Mouse (Mus musculus) MEL (cell line): ENCODE data around the gene Samd9l. TPM values are rescaled to one million over a fixed set of nuclear protein-coding genes. Genes with fewer than 3 reads are reported as not detected.
A peak's percentile ranks its signal among the peaks of the same experiment; 100 is the strongest.
"Not testable (repeated sequence)": the region's sequence is repeated elsewhere in the genome, so short reads cannot be mapped to it uniquely, and the experiment has no call there.

Experiments used
- DNase-seq: peaks from one replicate; pipeline ENCODE4 v3.0.0; 2011; ENCODE audit warnings: low read depth, low spot score
- H3K27ac ChIP-seq: 2 replicates; pipeline ENCODE4 v1.5.1; 2012; ENCODE audit warnings: low read depth, mild to moderate bottlenecking, control low read depth, low read length, moderate library complexity; ENCODE audit not compliant: control insufficient read depth
- H3K27me3 ChIP-seq, 2 experiments: fragments of 150-350 bp in 1 of 2; sonication (generic) in 1 of 2; 2 replicates each; pipeline ENCODE4 v1.6.1; 2012; ENCODE audit warnings: low read length in 2 of 2, mild to moderate bottlenecking in 2 of 2, improper control_type of control experiment in 1 of 2, moderate library complexity in 1 of 2; ENCODE audit not compliant: insufficient read depth in 2 of 2, control insufficient read depth in 1 of 2
- H3K36me3 ChIP-seq, 2 experiments: 2 replicates each; pipeline ENCODE4 v1.6.1; 2012 to 2014; ENCODE audit warnings: low read length in 2 of 2, improper control_type of control experiment in 1 of 2, inconsistent platforms in 1 of 2, mild to moderate bottlenecking in 1 of 2; ENCODE audit not compliant: insufficient read depth in 2 of 2, control insufficient read depth in 1 of 2
- H3K4me1 ChIP-seq, 2 experiments: fragments of 150-350 bp in 1 of 2; sonication (generic) in 1 of 2; 2 replicates each; pipeline ENCODE4 v1.6.1; 2012; ENCODE audit warnings: low read length in 2 of 2, improper control_type of control experiment in 1 of 2, mild to moderate bottlenecking in 1 of 2; ENCODE audit not compliant: insufficient read depth in 2 of 2, control insufficient read depth in 1 of 2
- H3K4me3 ChIP-seq, 2 experiments: fragments of 150-350 bp in 1 of 2; sonication (generic) in 1 of 2; 2 replicates each; pipeline ENCODE4 v1.5.1; 2012; ENCODE audit warnings: low read depth in 2 of 2, low read length in 2 of 2, mild to moderate bottlenecking in 2 of 2, moderate library complexity in 2 of 2, control low read depth in 1 of 2, improper control_type of control experiment in 1 of 2; ENCODE audit not compliant: control insufficient read depth in 1 of 2, insufficient read depth in 1 of 2
- H3K79me2 ChIP-seq: 2 replicates; pipeline ENCODE4 v1.6.1; 2012; ENCODE audit warnings: mild to moderate bottlenecking, low read length, moderate library complexity; ENCODE audit not compliant: control insufficient read depth, poor library complexity, insufficient read depth
- H3K9ac ChIP-seq: 2 replicates; pipeline ENCODE4 v1.6.1; 2012; ENCODE audit warnings: low read depth, mild to moderate bottlenecking, control low read depth, low read length, moderate library complexity; ENCODE audit not compliant: control insufficient read depth, poor library complexity, severe bottlenecking
- H3K9me3 ChIP-seq: fragments of 150-350 bp; sonication (generic); replicated peaks from 2 replicates; pipeline ENCODE4 v1.6.1; 2012; ENCODE audit warnings: mild to moderate bottlenecking, low read length, improper control_type of control experiment, moderate library complexity; ENCODE audit not compliant: insufficient read depth
- BHLHE40 ChIP-seq: IDR thresholded peaks from 2 replicates; pipeline ENCODE4 v1.6.1; 2012; ENCODE audit warnings: low read depth, mild to moderate bottlenecking, inconsistent platforms, low read length, improper control_type of control experiment, borderline replicate concordance
- CHD1 ChIP-seq: IDR thresholded peaks from 2 replicates; pipeline ENCODE4 v1.6.1; 2012; ENCODE audit warnings: low read depth, mild to moderate bottlenecking, inconsistent platforms, low read length, improper control_type of control experiment
- CHD2 ChIP-seq: IDR thresholded peaks from 2 replicates; pipeline ENCODE4 v1.6.1; 2011; ENCODE audit warnings: low read length, improper control_type of control experiment
- EP300 ChIP-seq, 2 experiments: IDR thresholded peaks; 2 replicates each; pipeline ENCODE4 v1.6.1; 2011; ENCODE audit warnings: improper control_type of control experiment in 2 of 2, low read length in 2 of 2, low read depth in 1 of 2, mild to moderate bottlenecking in 1 of 2
- ETS1 ChIP-seq: IDR thresholded peaks from 2 replicates; pipeline ENCODE4 v1.6.1; 2012; ENCODE audit warnings: low read depth, mild to moderate bottlenecking, inconsistent platforms, low read length, improper control_type of control experiment, moderate library complexity
- HCFC1 ChIP-seq: IDR thresholded peaks from 2 replicates; pipeline ENCODE4 v1.6.1; 2012; ENCODE audit warnings: low read depth, mild to moderate bottlenecking, inconsistent platforms, low read length, improper control_type of control experiment, moderate library complexity
- KAT2A ChIP-seq: conservative IDR thresholded peaks from 2 replicates; pipeline ENCODE4 v1.6.1; 2012; ENCODE audit warnings: low read depth, low read length, improper control_type of control experiment, inconsistent platforms
- MAZ ChIP-seq: IDR thresholded peaks from 2 replicates; pipeline ENCODE4 v1.6.1; 2012; ENCODE audit warnings: low read depth, mild to moderate bottlenecking, inconsistent platforms, low read length, improper control_type of control experiment
- MEF2A ChIP-seq: IDR thresholded peaks from 2 replicates; pipeline ENCODE4 v1.6.1; 2014; ENCODE audit warnings: low read depth, mild to moderate bottlenecking, inconsistent platforms, low read length, improper control_type of control experiment; ENCODE audit not compliant: poor library complexity, insufficient replicate concordance, severe bottlenecking; ENCODE audit errors: extremely low read depth
- MXI1 ChIP-seq: IDR thresholded peaks from 2 replicates; pipeline ENCODE4 v1.6.1; 2011; ENCODE audit warnings: mild to moderate bottlenecking, low read depth, low read length, improper control_type of control experiment
- NRF1 ChIP-seq: IDR thresholded peaks from 2 replicates; pipeline ENCODE4 v1.6.1; 2014; ENCODE audit warnings: low read depth, mild to moderate bottlenecking, inconsistent platforms, low read length, improper control_type of control experiment, moderate library complexity; ENCODE audit not compliant: poor library complexity, insufficient read depth, severe bottlenecking
- POLR2A ChIP-seq, 2 experiments: IDR thresholded peaks; 2 replicates each; pipeline ENCODE4 v1.6.1; 2011 to 2012; ENCODE audit warnings: low read length in 2 of 2, mild to moderate bottlenecking in 2 of 2, control low read depth in 1 of 2, improper control_type of control experiment in 1 of 2, low read depth in 1 of 2, moderate library complexity in 1 of 2; ENCODE audit not compliant: control insufficient read depth in 1 of 2, insufficient read depth in 1 of 2, poor library complexity in 1 of 2
- RAD21 ChIP-seq: IDR thresholded peaks from 2 replicates; pipeline ENCODE4 v1.6.1; 2011; ENCODE audit warnings: mild to moderate bottlenecking, low read depth, low read length, improper control_type of control experiment
- SIN3A ChIP-seq: IDR thresholded peaks from 2 replicates; pipeline ENCODE4 v1.6.1; 2012; ENCODE audit warnings: low read length, improper control_type of control experiment, inconsistent platforms
- TAL1 ChIP-seq: IDR thresholded peaks from 2 replicates; pipeline ENCODE4 v1.6.1; 2012; ENCODE audit warnings: mild to moderate bottlenecking, inconsistent platforms, low read length, moderate library complexity, mixed read lengths
- TCF12 ChIP-seq: IDR thresholded peaks from 2 replicates; pipeline ENCODE4 v1.6.1; 2014; ENCODE audit warnings: low read depth, mild to moderate bottlenecking, inconsistent platforms, low read length, improper control_type of control experiment, moderate library complexity
- UBTF ChIP-seq: IDR thresholded peaks from 2 replicates; pipeline ENCODE4 v1.6.1; 2012; ENCODE audit warnings: low read depth, mild to moderate bottlenecking, inconsistent platforms, low read length, improper control_type of control experiment, moderate library complexity, borderline replicate concordance; ENCODE audit not compliant: insufficient read depth
- USF2 ChIP-seq, 2 experiments: IDR thresholded peaks; 2 replicates each; pipeline ENCODE4 v1.6.1; 2011 to 2012; ENCODE audit warnings: improper control_type of control experiment in 2 of 2, low read length in 2 of 2, borderline replicate concordance in 1 of 2, inconsistent platforms in 1 of 2, low read depth in 1 of 2, mild to moderate bottlenecking in 1 of 2; ENCODE audit not compliant: insufficient read depth in 1 of 2
- ZNF384 ChIP-seq: IDR thresholded peaks from 2 replicates; pipeline ENCODE4 v1.6.1; 2012; ENCODE audit warnings: low read depth, mild to moderate bottlenecking, inconsistent platforms, low read length, improper control_type of control experiment
- polyA plus RNA-seq, 2 experiments: library from polyadenylated mRNA; stranded (reverse) in 1 of 2; unstranded in 1 of 2; fragments of >175 nt in 1 of 2; fragments of >200 nt in 1 of 2; gene quantifications; 2 replicates each; pipeline versions ENCODE4 v1.2.1 to v1.2.4; 2012; ENCODE audit warnings: low replicate concordance in 2 of 2, low read depth in 1 of 2; ENCODE audit not compliant: insufficient read length in 2 of 2, insufficient read depth in 1 of 2, missing spikeins in 1 of 2
- total RNA-seq: library from RNA; depleted of rRNA; stranded (reverse); fragments of 300-350 nt; gene quantifications from 2 replicates; pipeline ENCODE4 v1.2.3, GENCODE M21; 2012

The Samd9l gene
- total and polyA plus RNA-seq, 3 experiments, result 2.6 to 3.3 TPM; not detected in 1

- no peak for TF ChIP-seq TCF12
- TF ChIP-seq KAT2A, result no peak
- TF ChIP-seq ETS1, result no peak
- no peak for TF ChIP-seq POLR2A (IDR thresholded peaks at IDR 0.05; ENCODE audit: control insufficient read depth in 1 of 2, insufficient read depth in 1 of 2, low read depth in 1 of 2, low read length in 2 of 2, poor library complexity in 1 of 2)
- no peak for TF ChIP-seq TAL1
- no peak for TF ChIP-seq UBTF
- no peak for TF ChIP-seq USF2 (IDR thresholded peaks at IDR 0.05; ENCODE audit: borderline replicate concordance in 1 of 2, insufficient read depth in 1 of 2, low read depth in 1 of 2, low read length in 2 of 2)
- no peak for TF ChIP-seq MXI1
- TF ChIP-seq ZNF384, result no peak
- no peak for TF ChIP-seq NRF1
- no peak for TF ChIP-seq CHD1
- no peak for TF ChIP-seq SIN3A
- no peak for TF ChIP-seq BHLHE40
- TF ChIP-seq EP300 (IDR thresholded peaks at IDR 0.05; ENCODE audit: low read depth in 1 of 2, low read length in 2 of 2), result no peak
- no peak for TF ChIP-seq CHD2
- TF ChIP-seq HCFC1, result no peak
- no peak for TF ChIP-seq MEF2A
- TF ChIP-seq MAZ, result no peak
- no peak for TF ChIP-seq RAD21
- no peaks in the 10 kb centered on the region for H3K27me3 ChIP-seq
- H3K27ac ChIP-seq, result no peak overlapping the region
Measured at GRCm38 (mm10) chr6:3369527-3369926, 29.8 kb downstream of the Samd9l start.

GRCm38 (mm10) chr6:3365609-3366008, 33.8 kb downstream of the Samd9l start:
- DNase-seq, result not testable (repeated sequence)

More at GRCm38 (mm10) chr6:3369527-3369926, 29.8 kb downstream of the Samd9l start:
- Histone ChIP-seq H3K9me3 (no peaks in the 10 kb centered on the region), H3K36me3 (no peaks in the 10 kb centered on the region), H3K79me2 (no peaks in the 10 kb centered on the region), H3K4me3 (no peak overlapping the region), H3K9ac (no peak overlapping the region), H3K4me1 (no peaks in the 10 kb centered on the region)
- no peak for DNase-seq

DNA sequence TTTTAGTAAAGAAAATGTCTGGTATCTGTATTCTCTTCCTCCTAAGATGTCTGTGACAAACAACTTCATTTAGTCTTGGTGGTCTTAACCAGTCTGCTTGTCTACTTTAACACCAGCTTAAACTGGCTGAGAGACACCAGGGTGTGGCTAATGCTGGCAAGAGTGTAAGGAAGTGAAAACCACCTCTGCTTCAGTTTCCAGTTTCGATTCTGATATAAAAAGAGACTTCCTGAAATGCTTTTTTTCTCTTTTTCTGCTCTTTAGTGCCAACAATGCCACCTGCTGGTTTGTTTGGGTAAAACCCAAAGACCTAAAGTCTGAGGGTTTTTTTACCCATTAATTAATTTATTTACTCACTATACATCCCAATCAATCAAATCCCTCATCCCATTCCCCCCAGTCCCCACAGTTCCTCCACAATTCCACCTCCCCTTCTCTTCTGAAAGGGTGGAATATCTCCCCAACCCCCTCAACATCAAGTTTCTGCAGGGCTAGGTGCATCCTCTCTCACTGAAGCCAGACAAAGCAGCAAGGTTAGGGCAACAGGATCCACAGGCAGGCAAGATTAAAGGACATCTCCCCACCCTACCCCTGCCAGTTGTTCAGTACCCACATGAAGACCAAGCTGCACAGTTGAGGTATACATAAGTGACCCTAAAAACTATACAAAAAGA, 53.3 kb downstream of the Samd9l start:
- not testable (repeated sequence) for DNase-seq, H3K4me3 ChIP-seq, H3K27ac ChIP-seq

More at GRCm38 (mm10) chr6:3365609-3366008, 33.8 kb downstream of the Samd9l start:
- H3K27me3 ChIP-seq, H3K36me3 ChIP-seq, H3K9ac ChIP-seq, H3K4me1 ChIP-seq, H3K9me3 ChIP-seq, H3K4me3 ChIP-seq, H3K27ac ChIP-seq, H3K79me2 ChIP-seq: not testable (repeated sequence)

DNA sequence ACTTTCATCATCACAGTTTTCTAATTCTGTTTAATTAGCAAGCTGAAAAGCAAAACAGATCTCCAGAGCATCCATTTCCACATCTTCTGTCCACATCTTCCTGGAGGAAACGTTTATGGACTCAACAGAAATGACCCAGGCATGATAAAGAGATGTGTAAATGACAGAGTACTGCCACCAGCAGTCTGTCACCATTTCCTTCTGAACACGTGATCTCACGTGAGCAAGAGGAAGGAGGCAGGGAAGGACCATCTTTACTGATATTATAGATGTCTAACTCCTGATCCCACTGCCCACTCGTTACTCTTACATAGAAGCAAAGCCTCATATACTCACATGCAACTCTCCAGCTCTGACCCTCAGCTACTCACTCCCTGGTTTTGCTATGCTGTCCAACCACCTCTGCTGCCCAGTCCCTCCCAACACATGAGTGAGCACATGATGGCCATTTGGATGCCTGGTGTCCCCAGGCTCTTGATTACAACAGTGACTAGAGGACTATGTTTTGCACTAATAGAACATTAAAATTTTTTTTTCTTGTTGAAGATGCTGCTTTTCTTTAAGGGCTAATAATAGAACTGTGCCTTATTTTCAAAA, 54.2 kb downstream of the Samd9l start:
- H3K79me2 ChIP-seq, H3K27me3 ChIP-seq, H3K9me3 ChIP-seq, H3K27ac ChIP-seq, H3K4me1 ChIP-seq, H3K36me3 ChIP-seq: not testable (repeated sequence)
- Histone ChIP-seq H3K4me3 (peak overlapping the region in 1 of 2 experiments; percentile 48; a peak in 1 of 4 replicates), H3K9ac (0 out of 2 replicates have a peak overlapping the region, but pooled peaks have one; percentile 25)
- DNase-seq, result peak; percentile 22

More for the DNA sequence above, 53.3 kb downstream of the Samd9l start:
- not testable (repeated sequence) for H3K9me3 ChIP-seq, H3K9ac ChIP-seq, H3K27me3 ChIP-seq, H3K36me3 ChIP-seq, H3K4me1 ChIP-seq, H3K79me2 ChIP-seq
